Mouse (Mus musculus) adrenal gland (tissue): ENCODE measurements around the gene Ppm1k.
"Not testable (repeated sequence)": the region's sequence is repeated elsewhere in the genome, so short reads cannot be mapped to it uniquely, and the experiment has no call there.

Source experiments
- intact Hi-C: fragments of 180-260 bp; cut with DNase I; formaldehyde crosslinking; loops from one replicate; pipeline ENCODE4 v1.15.1; 2025

Gene Ppm1k

GRCm38 (mm10) chr6:57534231-57534610 lies 1.0 kb downstream of the Ppm1k start:
- intact Hi-C loops, result loop anchor here (5.0 to 10.0 kb wide), 2 partner anchors 48 to 829 kb away; partner anchors contain the start of genes Herc6 and Lsm5

- intact Hi-C loops, result loop anchor here (5.0 to 10.0 kb wide), 2 partner anchors 49 to 829 kb away; partner anchors contain the start of genes Herc6 and Lsm5
Measured at GRCm38 (mm10) chr6:57533410-57533809, 1.9 kb downstream of the Ppm1k start.

DNA sequence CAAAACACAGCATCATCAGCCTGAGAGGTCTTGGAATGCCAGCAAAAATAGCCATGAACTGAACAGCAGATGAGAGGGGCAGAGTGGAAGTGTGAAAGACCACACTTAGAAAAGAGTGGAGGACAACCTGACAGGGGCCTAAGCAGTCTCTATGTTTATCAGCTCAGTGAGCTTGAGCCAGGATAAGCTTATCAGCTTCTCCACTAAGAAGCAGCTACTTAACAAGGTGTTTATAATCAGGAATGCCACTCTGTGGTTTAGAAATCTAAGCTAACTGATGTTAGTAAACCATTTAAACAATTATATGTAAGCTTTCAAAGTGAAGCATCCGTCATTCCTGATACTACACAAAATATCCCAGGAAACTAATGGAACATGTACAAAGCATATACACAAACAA lies 3.2 kb downstream of the Ppm1k start:
- intact Hi-C loops, result loop anchor here (5.0 to 10.0 kb wide), 2 partner anchors 50 to 827 kb away; partner anchors contain the start of genes Herc6 and Lsm5

- intact Hi-C loops, result loop anchor here (5.0 to 10.0 kb wide), 2 partner anchors 51 to 827 kb away; partner anchors contain the start of genes Herc6 and Lsm5
Measured at GRCm38 (mm10) chr6:57531441-57531840, 3.8 kb downstream of the Ppm1k start.

GRCm38 (mm10) chr6:57531011-57531410 lies 4.3 kb downstream of the Ppm1k start:
- intact Hi-C loops, result loop anchor here (5.0 to 10.0 kb wide), 2 partner anchors 51 to 826 kb away; partner anchors contain the start of genes Herc6 and Lsm5

GRCm38 (mm10) chr6:57529336-57529845 lies 5.9 kb downstream of the Ppm1k start:
- intact Hi-C loops, result no loop called here

DNA sequence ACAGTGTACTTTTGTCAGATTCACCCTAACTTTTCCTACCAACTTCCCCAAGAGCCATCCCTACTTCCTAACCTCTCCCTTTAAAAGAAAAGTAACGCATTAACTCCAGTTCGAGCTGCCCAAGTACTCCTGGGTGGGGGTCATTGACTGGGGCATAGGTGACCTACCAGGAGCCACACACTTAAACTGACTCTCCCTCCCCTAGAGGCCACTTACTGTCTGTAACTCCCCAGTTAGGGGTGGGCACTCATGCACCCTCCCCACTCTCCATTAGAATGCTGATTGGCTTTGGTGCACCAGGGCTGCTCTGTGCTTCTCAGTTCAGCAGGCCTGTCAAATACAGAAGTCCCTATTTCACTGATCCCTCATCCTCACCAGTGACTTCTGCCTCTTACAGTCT lies 8.3 kb downstream of the Ppm1k start:
- intact Hi-C loops, result no loop called here

GRCm38 (mm10) chr6:57524742-57525141 lies 10.5 kb downstream of the Ppm1k start:
- intact Hi-C loops, result no loop called here

GRCm38 (mm10) chr6:57520749-57521652 lies 14.3 kb downstream of the Ppm1k start:
- intact Hi-C loops, result no loop called here

GRCm38 (mm10) chr6:57514035-57514374 lies 21.3 kb downstream of the Ppm1k start:
- intact Hi-C loops, result no loop called here

DNA sequence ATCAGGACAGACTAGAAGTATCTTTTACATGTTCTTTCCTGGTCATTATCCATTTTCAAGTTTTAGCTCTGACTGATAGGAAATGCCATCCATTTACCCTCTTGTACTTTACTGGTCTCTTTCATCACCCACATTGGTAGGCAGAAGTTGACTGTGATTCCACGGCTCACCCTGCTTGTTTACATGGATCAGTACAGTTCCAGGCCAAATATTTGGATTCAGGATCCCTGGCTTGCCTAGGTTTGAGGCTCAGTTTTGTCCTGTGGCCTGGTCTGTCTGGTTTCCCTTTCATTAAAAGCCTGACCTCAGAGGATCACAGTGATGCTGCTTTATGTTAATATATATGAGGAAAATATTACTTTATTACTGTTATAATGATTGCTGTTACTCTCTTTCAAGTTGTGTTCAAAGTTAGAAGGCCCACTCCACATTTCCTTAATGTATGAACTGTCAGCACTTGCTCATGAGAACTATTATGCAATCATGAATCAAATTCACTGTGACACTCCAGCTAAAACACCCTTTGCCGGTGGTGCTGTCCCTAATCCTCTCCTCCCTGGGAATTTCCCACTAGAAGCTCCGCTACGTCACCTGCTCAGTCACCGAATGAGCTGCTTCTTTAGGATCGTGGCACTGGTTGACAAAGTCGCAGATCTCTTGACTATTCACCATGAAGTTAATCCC lies 21.8 kb downstream of the Ppm1k start:
- intact Hi-C loops, result no loop called here

- intact Hi-C loops, result no loop called here
Measured at GRCm38 (mm10) chr6:57511899-57512298, 23.4 kb downstream of the Ppm1k start.

DNA sequence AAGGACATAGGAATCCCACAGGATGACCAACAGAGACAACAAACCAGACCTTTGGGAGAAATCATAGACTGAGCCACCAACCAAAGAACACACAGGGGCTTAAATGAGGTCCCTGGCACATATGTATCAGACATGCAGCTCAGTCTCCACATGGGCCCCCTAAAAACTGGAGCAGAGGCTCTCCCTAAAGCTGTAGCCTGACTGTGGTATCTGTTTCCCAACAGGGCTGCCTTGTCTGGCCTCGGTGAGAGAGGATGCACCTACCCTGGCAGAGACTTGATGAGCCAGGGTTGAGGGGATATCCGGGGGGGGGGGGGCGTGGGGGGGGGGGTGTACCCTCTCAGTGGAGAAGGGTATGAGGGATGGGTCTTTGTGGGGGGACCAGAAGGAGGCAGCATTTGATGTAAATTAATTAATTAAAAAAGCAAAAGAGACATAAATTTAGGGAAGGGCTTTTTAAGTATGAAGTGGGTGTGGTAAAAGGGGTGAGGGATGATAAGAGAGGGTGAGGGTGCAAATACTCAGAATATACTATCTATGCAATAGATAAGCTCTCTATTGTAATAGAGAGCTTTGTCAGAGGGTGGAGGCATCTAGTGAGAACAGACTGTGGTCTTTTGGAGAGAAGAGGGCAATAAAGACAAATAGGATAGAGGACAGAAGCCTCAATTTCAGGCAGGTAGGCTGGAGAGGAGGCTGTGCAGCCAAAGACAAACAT lies 31.4 kb downstream of the Ppm1k start:
- intact Hi-C loops, result no loop called here

GRCm38 (mm10) chr6:57499209-57499608 lies 36.1 kb downstream of the Ppm1k start:
- intact Hi-C loops, result no loop called here

- intact Hi-C loops, result not testable (repeated sequence)
Measured at GRCm38 (mm10) chr6:57468161-57468560, 67.1 kb downstream of the Ppm1k start.
